Mouse (Mus musculus) intestine, postnatal 0 days (tissue): ENCODE measurements around the gene Psors1c2. TPM values are rescaled to one million over a fixed set of nuclear protein-coding genes. Genes with fewer than 3 reads are reported as not detected.

Experiments
- ATAC-seq: fragments of 200-750 bp; cut with Nextera tagmentation; 2 replicates; pipeline ENCODE4 v1.8.0; 2017; ENCODE audit warnings: mild to moderate bottlenecking, moderate TSS enrichment, moderate library complexity
- H3K27ac ChIP-seq: fragments of 300-500 bp; sonication (generic); 2 replicates; pipeline ENCODE4 v1.5.1; 2014; ENCODE audit warnings: mild to moderate bottlenecking, low read depth, low read length, moderate library complexity
- H3K27me3 ChIP-seq: fragments of 300-500 bp; sonication (generic); replicated peaks from 2 replicates; pipeline ENCODE4 v1.6.1; 2014; ENCODE audit warnings: low read length, mixed read lengths; ENCODE audit not compliant: control insufficient read depth, insufficient read depth
- H3K36me3 ChIP-seq: fragments of 300-500 bp; sonication (generic); 2 replicates; pipeline ENCODE4 v1.6.1; 2014; ENCODE audit warnings: mild to moderate bottlenecking, moderate library complexity; ENCODE audit not compliant: control insufficient read depth, insufficient read depth
- H3K4me1 ChIP-seq: fragments of 300-500 bp; sonication (generic); replicated peaks from 2 replicates; pipeline ENCODE4 v1.6.1; 2014; ENCODE audit warnings: antibody characterized with exemption, low read length, mixed read lengths; ENCODE audit not compliant: control insufficient read depth, insufficient read depth
- H3K4me2 ChIP-seq: fragments of 300-500 bp; sonication (generic); replicated peaks from 2 replicates; pipeline ENCODE4 v1.6.1; 2014; ENCODE audit warnings: low read depth, mild to moderate bottlenecking, moderate library complexity
- H3K4me3 ChIP-seq: fragments of 300-500 bp; sonication (generic); 2 replicates; pipeline ENCODE4 v1.5.1; 2014; ENCODE audit warnings: low read depth, low read length
- H3K9ac ChIP-seq: fragments of 300-500 bp; sonication (generic); 2 replicates; pipeline ENCODE4 v1.6.1; 2014; ENCODE audit warnings: mild to moderate bottlenecking, low read depth, low read length
- H3K9me3 ChIP-seq: fragments of 300-500 bp; sonication (generic); 2 replicates; pipeline ENCODE4 v1.6.1; 2016; ENCODE audit warnings: mixed run types; ENCODE audit not compliant: control insufficient read depth
- CTCF ChIP-seq: sonication (generic); IDR thresholded peaks from 2 replicates; pipeline ENCODE4 v1.5.1; 2016; ENCODE audit warnings: low read depth, mild to moderate bottlenecking, control low read depth, antibody characterized with exemption, moderate library complexity
- WGBS: fragments of 180-500 bp; shearing (Covaris S2); extraction: QIAGEN DNeasy Blood & Tissue Kit; methylation state at CpG from one replicate; pipeline ENCODE4 v1.1.7; 2014; 5-methylcytosine and 5-hydroxymethylcytosine counted together
- polyA plus RNA-seq: library from polyadenylated mRNA; unstranded; fragments of >200 nt; fragmentation: Nextera tagmentation; extraction: Ambion mirVana; gene quantifications from 2 replicates; pipeline ENCODE4 v1.2.1, GENCODE M21; 2015

Psors1c2 gene
- polyA plus RNA-seq = not detected in 2 replicates

DNA sequence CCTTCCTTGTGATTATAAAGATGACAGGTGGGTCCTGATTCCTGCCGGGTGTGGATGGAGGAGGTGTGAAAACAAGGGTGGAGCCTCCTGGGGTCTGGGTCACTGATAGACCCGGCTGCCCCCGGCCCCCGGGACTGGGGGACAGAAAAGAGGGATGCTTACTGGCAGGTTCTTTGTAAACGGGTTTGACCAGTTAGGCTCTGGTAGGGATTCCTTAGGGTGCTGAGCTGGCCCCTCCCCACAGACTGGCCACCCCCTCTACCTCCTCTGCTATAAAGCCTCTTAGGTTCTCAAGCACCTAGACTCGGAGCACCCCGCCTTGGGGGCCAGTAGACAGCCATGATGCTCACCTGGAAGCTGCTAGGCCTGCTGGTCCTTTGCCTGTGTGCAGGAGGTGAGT lies at the start of gene Psors1c2:
TSS of gene Psors1c2 (plus strand) at position 301 of the 400 bp plus-strand sequence.
- ATAC-seq = no peak
- H3K27me3 ChIP-seq = no peaks in the 10 kb centered on the region
- no peak for TF ChIP-seq CTCF
- H3K36me3 ChIP-seq = peaks cover 22% of the 10 kb centered on the region; the same call in 1 of the 2 replicates
- H3K4me2 ChIP-seq = no peak within 1 kb of the TSS
- H3K9ac ChIP-seq = no peak within 1 kb of the TSS
- H3K4me1 ChIP-seq = no peaks in the 10 kb centered on the region
- no peak within 1 kb of the TSS for H3K27ac ChIP-seq
- H3K4me3 ChIP-seq = no peak within 1 kb of the TSS
- WGBS = 16% methylated on average over 7 of the region's 7 CpGs
- H3K9me3 ChIP-seq = no peaks in the 10 kb centered on the region

DNA sequence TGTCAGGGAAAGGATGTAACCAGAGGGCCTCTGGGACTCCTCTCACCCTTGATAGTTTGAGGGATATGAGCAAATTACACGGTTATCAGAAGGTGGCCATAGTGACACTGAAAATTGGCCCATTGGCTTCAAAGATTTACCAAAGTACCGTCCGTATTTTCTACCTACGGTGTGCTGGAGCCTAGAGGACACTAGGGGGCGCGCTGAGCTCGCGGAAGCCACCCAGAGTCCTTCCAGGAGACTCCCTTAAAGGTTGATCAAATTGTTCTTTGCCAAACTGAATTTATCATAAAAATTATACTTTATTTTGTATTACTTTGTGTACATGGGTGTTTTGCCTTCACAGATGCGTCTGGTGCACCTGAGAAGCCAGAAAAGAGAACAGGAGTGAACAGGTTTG lies 48.9 kb upstream of the Psors1c2 start:
- no peak for ATAC-seq
- no peaks in the 10 kb centered on the region for H3K27me3 ChIP-seq
- no peak overlapping the region for H3K4me3 ChIP-seq
- no peaks in the 10 kb centered on the region for H3K4me1 ChIP-seq
- no peaks in the 10 kb centered on the region for H3K36me3 ChIP-seq
- H3K9ac ChIP-seq = no peak overlapping the region
- peak; percentile 90 for TF ChIP-seq CTCF
- H3K4me2 ChIP-seq = no peak overlapping the region
- WGBS = under 1% methylated on average over 9 of the region's 9 CpGs
- no peak overlapping the region for H3K27ac ChIP-seq
- no peaks in the 10 kb centered on the region for H3K9me3 ChIP-seq

DNA sequence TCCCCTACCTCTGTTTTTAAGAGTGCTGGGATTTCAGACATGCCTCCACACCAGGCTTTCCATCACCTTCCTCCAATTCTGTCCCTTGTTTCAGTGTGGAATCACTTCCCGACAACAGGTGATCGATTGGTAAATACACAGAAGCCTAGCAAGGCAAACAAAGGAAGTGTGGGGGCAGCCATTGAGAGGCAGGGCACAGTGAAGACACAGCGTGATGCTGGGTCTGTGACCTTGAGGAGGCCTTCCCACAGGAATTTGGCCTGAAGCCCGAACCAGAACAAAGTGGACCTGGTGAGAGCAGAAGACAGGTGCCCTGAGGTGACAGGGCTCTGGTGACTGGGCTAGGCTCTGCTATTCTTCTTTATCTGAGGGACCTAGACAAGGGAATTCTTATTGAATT lies 47.3 kb upstream of the Psors1c2 start:
- Histone ChIP-seq H3K4me3 (no peak overlapping the region), H3K27ac (no peak overlapping the region), H3K36me3 (no peaks in the 10 kb centered on the region), H3K27me3 (no peaks in the 10 kb centered on the region), H3K4me2 (no peak overlapping the region), H3K9ac (no peak overlapping the region), H3K9me3 (no peaks in the 10 kb centered on the region), H3K4me1 (no peaks in the 10 kb centered on the region)
- no peak for ATAC-seq
- WGBS = 21% methylated on average over 4 of the region's 4 CpGs
- TF ChIP-seq CTCF = no peak

DNA sequence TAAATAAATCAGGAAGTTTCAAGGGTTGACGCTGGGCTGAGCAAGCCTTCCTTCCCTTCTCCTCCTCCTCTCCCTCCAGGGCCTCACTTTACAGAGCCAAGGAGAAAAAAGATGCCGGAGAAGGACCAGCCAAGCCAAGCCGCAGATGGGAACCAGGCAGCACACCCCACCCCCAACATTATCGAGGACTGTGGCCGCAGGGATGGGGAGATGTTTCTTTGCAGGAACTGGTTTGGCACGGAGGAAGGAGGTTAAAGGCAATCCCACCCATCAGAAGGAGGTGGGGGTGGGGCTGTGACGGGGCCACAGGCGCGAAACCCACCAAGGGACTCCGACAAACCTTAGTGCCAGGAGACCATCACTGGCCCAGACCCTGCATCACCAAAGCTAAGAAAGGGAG lies 46.3 kb upstream of the Psors1c2 start:
- H3K27ac ChIP-seq = no peak overlapping the region
- no peak overlapping the region for H3K4me3 ChIP-seq
- H3K36me3 ChIP-seq = no peaks in the 10 kb centered on the region
- 58% methylated on average over 10 of the region's 10 CpGs for WGBS
- no peaks in the 10 kb centered on the region for H3K4me1 ChIP-seq
- no peaks in the 10 kb centered on the region for H3K27me3 ChIP-seq
- no peak overlapping the region for H3K4me2 ChIP-seq
- H3K9ac ChIP-seq = no peak overlapping the region
- no peak for ATAC-seq
- no peaks in the 10 kb centered on the region for H3K9me3 ChIP-seq
- TF ChIP-seq CTCF = no peak

DNA sequence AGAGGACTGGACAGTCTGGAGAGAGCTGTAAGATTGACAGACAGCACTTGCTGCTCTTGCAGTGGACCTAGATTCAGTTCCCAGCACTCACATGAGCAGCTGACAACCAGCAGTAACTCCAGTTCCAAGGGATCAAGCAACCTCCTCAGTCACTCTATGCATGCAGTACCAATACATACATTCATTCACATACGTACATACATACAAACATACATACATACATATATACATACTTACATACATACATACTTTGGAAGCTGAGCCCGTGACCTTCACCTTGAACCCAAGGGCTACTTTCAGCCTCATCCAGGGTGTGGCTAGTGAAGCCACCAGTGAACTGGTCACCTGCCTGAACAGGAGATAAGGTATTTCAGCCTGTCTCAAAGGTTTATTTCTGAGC lies 45.0 kb upstream of the Psors1c2 start:
- Histone ChIP-seq H3K4me1 (no peaks in the 10 kb centered on the region), H3K9me3 (no peaks in the 10 kb centered on the region), H3K9ac (no peak overlapping the region), H3K36me3 (no peaks in the 10 kb centered on the region), H3K4me2 (no peak overlapping the region), H3K27ac (no peak overlapping the region), H3K27me3 (no peaks in the 10 kb centered on the region), H3K4me3 (no peak overlapping the region)
- no peak for ATAC-seq
- no peak for TF ChIP-seq CTCF
- WGBS = 93% methylated on average over 2 of the region's 2 CpGs

DNA sequence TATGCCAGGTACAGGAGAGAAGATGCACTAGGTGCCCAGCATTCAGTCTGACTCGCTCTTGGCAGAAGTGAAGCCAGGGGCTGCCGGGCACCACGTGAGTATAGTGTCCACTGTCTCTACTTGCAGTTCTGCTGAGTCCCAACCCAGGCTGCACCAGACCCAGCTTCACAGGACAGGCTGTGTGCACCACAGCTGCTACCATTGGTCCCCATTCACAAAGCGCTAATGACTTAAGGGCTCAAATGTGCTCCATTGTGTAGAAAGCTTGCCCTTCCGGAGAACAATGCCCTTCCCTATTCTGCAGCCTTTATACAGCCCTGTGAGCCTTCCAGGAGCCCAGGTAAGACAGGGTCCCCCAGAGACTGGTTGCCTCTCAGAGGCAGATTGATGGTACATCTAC lies 42.7 kb upstream of the Psors1c2 start:
- Histone ChIP-seq H3K36me3 (no peaks in the 10 kb centered on the region), H3K27ac (no peak overlapping the region), H3K4me1 (no peaks in the 10 kb centered on the region), H3K9me3 (no peaks in the 10 kb centered on the region), H3K27me3 (no peaks in the 10 kb centered on the region), H3K9ac (no peak overlapping the region), H3K4me3 (no peak overlapping the region), H3K4me2 (no peak overlapping the region)
- 71% methylated on average over 5 of the region's 5 CpGs for WGBS
- TF ChIP-seq CTCF = no peak
- no peak for ATAC-seq

DNA sequence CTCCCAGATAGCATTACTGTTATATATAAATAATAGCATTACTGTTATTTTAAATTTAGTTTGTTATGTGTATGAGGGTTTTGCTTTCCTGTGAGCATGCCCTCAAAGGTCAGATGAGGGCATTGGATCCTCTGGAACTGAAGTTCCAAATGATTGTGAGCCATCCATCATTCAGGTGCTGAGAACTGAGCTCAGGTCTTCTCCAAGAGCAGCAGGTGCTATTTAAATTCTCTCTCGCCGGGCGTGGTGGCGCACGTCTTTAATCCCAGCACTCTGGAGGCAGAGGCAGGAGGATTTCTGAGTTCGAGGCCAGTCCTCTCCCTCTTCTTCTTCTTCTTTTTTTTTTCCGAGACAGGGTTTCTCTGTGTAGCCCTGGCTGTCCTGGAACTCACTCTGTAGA lies 35.9 kb upstream of the Psors1c2 start:
- no peaks in the 10 kb centered on the region for H3K9me3 ChIP-seq
- no peaks in the 10 kb centered on the region for H3K27me3 ChIP-seq
- H3K27ac ChIP-seq = no peak overlapping the region
- no peak overlapping the region for H3K4me3 ChIP-seq
- no peak for ATAC-seq
- no peaks in the 10 kb centered on the region for H3K4me1 ChIP-seq
- no peak overlapping the region for H3K9ac ChIP-seq
- H3K36me3 ChIP-seq = no peaks in the 10 kb centered on the region
- no peak for TF ChIP-seq CTCF
- no peak overlapping the region for H3K4me2 ChIP-seq
- WGBS = 94% methylated on average over 6 of the region's 7 CpGs
